Mouse (Mus musculus) cerebellum, adult 11 months (tissue): ENCODE data around the gene Golt1a.

ENCODE experiments used
- DNase-seq: peaks from one replicate; pipeline ENCODE4 v3.0.0; 2022

Gene Golt1a

DNA sequence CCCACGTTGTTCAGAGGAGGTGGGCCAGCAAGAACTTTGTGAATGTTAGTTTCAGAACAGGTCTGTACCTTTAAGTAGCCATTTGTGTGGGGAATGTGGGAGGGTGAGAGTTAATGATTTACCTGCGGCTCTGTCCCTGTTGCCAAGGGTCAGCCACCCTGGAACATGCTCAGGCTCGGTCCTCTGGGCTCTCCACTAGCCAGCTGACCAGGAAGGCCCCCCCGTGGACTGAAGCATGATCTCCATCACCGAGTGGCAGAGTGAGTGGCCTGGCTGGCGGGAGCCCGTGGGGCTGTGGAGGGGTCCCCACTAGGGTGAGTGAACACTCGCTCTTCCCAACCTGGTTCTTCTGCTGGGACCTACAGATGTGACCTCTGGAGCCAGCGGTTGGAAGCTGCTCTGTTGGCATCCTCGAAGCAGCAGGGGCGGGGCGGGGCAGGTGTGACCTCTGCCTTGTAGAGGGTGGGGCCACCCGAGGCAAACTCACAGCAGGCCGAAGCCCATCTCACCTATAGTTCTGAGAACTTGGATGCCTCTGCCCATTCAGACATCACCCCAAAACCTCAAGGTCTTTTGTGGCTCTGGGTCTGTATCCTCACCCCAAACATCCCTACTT is at the start of gene Golt1a:
Gene Golt1a, plus strand, starts transcription at position 149 of the 616 bp plus-strand sequence.
- no peak for DNase-seq

DNA sequence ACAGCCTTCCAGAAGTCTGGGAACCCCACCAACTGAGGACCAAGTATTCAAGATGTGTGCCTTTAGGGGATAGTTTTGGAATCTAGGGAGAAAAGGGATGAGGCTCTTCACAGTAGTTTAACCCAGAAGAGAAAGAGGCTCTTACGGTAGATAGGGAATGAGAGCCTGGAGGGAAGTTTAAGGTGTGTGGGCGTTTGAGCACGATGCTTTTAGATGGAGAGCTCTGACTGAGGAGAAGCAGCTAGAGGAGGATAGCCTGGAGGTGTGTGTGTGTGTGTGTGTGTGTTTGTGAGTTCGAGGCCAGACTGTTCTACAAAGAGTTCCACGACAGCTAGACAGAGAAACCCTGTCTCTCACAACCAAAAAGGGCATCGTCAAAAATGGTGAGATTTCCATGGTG is 47.0 kb upstream of the Golt1a start:
- no peak for DNase-seq

DNA sequence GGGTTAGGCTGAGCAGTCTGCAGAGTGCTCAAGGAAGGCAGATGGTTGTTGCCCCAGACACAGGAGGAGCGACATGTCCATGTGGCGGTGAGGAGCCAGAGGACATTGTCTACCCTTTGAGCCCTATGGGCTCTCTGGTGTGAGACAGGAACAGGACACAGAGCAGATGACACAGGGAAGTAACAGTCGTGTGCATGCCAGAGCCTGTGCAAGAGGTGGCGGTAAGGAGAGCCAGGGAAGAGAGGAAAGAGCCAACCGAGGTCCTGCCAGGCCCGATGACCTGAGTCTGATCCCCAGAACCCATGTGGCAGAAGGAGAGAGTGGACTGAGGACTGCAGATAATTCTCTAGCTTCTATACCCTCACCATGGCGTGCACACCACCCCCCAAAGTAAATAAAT is 46.5 kb upstream of the Golt1a start:
- no peak for DNase-seq

DNA sequence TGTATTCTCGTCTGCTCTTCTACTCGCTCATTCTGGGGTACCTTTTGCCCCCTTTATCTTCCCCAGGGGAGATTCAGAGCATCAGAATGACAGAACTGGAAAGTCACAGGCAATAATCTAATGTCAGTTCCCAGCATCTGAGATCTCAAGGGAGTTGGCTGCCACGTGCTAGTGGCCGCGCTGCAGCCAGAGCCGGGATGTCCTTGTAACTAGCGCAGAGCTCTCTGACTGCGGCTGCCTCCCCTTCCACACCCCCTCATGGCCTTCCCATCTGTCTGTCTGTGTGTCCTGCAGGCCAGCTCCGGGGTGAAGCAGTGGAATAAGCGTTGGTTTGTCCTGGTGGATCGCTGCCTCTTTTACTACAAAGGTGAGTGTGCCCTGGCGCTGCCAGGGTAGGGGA is 45.2 kb upstream of the Golt1a start:
- DNase-seq: no peak

DNA sequence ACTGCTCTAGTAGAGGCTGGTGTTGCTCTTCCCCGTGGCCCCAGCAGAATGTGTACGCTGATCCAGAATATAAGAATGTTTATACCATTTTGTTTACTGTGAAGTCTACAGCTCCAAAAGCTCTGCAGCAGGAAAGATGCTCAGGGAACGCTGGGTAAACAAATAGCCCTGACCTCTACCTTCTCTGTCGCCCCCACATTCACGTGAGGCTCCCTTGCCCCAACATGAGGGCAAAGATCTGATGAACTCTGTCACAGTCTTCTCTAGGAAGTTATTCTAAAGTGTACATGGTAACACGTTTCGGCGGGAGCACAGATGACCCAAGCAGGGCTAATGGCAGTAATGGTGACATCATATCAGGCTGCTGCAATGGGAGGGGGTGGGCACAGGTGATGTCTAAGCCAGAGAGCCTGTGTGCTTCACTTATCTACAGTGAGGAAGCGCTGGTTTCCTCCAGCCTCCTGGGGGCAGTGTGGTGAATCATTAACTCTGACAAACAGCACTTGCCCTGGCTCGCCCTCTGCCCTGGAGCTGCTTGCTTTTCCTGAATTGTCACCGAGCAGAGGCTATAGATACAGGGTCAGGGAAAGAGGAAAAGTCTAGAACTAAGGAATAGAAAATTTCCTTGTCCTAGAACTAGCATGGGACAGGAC is 44.4 kb upstream of the Golt1a start:
- DNase-seq: no peak

DNA sequence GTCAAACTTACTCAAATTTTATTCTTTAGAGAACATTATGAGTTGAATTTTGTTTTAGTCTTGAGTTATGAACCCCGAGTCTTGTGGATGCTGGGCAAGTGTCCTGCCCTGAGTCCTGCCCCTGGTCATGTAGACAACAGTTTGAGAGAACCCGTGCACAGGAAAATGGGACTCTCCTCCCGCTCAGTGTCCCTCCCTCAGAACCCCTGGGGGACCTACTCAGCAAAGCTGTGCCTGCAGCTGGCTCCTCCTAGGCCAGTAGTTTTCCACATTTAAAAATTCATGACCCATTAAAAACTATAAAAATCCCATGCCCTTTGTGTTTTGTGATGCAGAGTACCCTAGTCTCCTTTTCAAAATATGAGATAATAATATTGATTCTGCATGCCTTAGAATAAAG is 42.5 kb upstream of the Golt1a start:
- no peak for DNase-seq

DNA sequence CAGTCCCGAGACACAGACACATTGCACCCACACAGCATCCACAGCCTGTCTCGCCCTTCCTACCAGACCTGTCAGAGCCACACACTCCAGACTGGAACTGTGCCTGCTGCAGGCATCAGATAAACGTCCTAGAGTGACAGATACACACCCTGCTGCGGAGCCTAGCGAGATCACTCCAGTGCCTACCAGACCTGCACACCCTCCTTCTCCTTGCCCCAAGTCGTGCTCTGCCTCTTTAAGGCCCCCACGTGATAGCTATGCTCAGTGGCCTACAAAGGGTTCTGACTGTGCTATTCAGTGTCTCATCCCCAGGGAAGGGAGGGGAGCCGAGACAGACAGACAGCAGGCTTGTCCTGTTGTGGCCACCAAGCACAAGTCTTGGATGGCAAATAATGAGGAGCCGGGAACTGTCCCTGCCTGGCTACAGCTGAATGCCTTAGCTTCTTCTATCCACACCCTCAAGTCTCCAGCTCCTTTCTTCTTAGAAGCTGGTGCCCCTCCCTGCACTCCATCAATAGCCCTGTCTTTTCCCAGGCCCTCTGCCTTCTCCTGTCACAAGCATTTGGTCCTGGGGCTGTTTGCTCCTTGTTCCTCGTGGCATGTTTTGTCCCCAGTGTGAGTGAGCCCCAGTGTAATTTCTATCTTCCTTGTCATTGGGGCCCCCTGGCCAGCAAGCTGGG is 41.6 kb upstream of the Golt1a start:
- no peak for DNase-seq

DNA sequence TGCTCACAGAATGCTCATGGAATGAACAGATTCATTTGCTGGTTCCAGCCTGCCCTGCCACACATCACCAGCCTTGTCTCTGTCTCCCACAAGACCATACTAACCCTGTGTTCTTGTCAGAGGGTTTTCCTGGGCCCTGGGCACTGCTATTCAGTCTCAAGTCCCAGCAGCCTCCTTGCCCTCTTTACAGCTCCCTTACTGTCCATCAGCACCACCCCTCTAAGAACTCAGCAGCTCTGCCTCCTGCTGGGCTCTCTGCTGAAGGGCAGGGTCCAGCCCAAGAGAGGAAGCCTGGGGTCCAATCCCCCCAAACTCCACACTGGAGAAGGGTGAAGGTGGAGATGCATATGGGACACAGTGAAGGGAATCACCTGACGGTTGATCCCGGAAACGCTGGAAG is 41.1 kb upstream of the Golt1a start:
- DNase-seq: no peak

DNA sequence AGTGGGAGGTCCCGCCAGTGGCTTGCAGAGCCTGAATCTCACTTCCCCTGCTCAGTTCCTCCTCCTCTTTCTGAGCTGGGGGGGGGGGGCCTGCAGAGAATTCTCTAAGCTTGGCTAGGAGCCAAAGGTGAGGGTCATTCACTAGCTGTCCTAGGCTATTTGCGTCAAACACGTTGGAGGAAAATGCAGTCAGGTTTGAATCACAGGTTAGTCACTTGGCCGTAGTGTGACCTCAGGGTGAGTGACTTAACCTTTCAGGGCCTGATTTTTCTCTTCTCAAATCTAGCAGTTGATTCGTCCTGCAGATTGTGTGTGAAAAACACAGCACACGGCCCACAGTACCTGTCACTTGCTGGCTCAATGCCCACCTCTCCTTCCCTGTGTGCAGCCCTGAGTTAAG is 39.3 kb upstream of the Golt1a start:
- no peak for DNase-seq

DNA sequence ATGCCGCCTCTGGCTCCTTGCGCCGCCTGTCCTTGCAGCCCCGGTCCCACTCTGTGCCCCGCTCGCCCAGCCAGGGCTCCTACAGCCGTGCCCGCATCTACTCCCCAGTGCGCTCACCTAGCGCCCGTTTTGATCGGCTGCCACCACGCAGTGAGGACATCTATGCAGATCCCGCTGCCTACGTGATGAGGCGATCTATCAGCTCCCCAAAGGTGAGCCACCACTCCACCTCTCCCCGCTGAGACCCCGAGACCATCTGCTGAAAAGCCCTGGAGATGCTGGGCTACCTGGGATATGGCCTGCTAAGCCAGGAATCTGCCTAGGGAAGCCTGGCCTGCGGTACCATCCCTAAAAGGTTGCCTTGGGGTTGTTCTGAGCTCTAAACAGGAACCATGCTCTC is 35.4 kb upstream of the Golt1a start:
- no peak for DNase-seq

DNA sequence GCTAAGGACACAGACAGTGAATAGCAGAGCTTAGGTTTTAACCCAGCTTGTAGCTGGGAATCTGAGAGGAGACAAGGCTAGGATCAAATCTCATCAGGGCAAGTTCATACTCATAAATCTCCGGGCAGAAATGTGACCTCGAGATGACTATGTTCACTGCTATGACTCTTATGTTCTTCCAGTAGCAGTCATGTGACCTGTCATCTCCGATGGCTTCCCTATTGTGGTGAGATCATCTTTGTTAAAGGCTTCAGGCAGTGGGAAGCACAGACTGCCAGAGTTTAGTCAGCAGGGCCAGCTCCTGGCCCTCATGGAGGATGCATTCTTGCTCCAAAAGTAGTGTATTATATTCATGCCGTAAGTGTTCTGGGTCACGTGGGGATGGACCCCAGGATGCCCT is 32.6 kb upstream of the Golt1a start:
- DNase-seq: no peak

DNA sequence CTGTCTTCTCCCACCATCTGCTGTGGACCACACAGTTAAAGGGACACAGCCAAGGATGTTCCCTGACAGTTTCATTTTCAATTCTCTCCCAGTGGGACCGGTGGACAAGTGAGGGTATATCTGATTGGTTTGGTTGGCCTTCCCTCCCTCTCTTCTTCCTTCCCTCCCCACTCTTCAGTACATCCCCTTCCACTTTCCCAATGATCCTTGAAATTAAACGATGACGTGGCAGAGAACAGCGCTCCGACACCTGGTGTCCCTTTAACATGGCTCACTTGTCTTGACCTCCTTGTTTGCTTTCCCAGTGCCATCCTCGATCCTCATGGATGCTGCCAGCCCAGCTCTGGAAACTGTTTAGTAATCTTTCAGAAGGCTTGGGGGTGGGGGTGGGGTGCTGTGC is 31.1 kb upstream of the Golt1a start:
- no peak for DNase-seq

DNA sequence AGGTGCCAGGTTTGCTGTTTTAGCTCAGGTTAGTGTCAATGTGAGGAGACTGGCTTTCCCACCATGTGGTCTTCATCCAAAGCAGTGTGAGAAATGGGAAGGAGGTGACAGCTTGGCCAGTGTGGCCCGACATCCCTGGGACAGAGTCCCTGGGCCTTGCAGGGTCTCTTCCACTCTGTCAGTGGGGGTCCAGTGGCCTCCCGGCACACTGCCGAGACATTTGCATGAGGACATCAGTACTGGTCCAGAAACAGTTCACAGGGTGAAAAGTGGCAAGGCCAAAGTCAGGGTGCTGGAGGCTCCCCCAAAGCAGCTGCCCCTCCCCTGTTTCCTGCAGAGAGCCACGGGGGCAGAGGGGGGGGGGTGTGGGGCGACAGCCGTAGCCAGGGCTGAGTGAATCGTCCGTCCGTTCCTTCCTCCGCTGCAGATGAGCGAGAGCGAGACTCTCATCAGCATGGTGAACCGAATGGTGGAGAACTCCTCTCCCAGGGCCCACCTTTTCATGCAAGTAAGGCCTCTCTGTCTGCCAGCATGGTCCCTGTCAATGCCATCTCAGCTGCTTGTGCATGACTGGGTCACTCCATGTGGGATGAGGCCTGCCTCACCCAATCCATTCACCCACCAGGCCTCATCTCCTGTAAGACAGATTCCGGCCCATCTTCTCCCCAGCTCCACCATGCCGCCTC is 30.5 kb upstream of the Golt1a start:
- DNase-seq: no peak

DNA sequence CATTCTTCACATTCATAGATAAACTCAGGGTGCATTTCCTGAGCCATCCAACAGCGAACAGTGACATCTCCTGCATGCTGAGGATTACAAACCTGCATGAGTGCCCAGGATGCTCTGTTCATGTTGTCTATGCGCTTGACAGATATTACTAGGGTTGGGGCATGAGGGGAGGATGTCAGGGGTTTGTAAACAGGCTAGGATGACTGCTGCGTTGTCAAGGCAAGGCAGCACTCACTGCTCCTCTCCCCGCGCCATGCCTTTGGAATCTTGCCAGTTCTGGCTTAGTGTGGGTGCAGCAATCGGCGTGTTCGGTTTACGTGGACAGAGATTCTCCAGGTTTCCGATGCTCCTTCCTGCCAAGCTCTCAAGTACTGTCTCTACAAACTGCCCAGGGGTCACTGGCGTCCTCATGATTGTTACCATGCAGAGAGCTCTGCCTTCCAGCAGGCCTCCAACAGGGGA is 29.9 kb upstream of the Golt1a start:
- no peak for DNase-seq

DNA sequence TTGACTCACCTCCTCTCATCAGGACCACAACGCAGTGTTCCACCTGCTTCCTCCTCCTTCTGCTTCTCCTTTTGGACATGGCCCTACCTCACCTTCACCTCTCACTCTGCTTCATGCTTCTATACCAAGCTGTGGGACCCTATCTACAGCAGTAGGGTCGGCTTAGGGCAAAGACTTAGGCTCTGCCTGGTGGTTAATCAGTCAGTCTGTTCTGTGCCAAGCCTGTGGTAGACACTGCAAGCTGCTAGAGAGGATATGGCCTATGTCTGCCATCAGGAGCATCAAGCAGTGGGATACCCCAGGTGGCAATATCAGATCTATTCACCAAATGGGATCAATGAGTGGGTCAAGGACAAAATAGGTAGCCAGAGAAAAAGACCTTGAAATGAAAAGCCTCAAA is 29.1 kb upstream of the Golt1a start:
- no peak for DNase-seq

DNA sequence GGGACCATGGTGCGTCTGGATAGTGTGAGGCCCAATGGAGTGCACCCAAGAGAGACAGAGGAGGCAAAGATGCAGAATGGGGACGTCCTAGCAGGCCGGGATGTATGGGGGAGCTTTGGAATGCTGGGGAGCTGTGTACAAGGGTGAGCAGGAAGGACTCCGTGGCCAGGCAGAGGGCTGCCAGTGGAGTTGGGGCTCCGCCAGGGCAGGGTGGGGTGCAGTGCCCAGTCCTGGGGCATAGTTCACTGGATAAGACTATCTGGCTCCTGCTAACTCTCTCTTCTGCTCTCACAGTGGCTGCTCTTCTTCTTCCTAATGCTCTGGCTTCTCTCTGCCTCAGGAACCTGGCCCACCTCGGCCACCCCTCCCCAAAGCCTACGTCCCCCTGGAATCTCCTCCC is 23.7 kb upstream of the Golt1a start:
- no peak for DNase-seq

DNA sequence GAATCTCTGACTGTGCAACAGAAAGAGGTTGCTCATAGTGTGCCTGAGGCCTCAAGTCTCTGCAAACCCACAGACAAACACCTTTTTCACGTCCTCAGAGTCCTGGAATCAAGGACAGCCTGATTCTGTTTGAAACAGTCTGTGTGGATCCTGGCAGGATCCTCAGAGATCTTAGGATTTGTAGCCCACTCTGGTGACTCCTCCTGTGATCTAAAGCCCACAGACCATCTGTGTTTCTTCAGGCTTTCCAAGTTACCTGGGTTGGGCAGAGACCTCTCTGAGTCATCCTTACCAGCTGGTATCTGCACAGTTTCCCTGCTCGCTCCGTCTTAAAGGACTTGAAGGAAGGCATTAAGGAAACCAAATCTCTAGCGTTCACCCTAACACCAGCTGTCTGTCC is 22.5 kb upstream of the Golt1a start:
- DNase-seq: no peak

DNA sequence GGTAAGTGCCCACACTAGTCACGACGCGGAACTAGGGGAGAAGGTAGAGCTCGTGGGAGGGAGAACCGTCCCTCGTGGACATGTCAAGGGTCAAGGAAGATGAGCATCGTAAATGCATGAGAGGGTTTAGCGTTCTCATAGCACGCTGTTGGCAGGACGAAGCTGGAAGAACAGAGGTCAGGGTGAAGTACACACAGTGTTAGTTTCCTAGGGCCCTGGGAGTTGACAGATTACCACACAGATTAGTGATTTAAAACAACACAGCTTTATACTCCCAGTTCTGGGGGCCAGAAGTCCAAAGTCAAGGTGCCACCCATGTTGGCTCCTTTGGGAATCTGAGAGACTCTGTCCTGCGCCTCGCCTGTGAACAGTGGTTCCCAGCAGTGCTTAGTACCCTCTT is 21.7 kb upstream of the Golt1a start:
- no peak for DNase-seq

DNA sequence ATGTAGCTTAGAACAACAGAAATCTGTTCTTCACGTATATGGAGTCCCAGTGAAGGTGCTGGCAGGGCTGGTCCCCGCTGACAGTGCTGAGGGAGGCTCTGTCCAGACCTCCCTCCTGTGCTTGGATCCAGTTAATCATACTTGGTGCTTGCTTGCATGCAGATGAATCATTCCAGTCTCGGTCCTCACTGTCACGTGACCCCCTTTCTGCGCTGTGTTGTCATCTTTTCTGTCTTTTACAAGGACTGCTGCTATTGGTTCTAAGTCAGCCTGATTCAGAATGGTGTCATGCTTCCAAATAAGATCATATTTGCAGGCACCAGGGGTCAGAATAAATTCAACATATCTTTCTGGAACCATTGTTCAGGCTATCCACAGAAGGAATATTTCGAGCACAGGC is 17.7 kb upstream of the Golt1a start:
- DNase-seq: no peak

DNA sequence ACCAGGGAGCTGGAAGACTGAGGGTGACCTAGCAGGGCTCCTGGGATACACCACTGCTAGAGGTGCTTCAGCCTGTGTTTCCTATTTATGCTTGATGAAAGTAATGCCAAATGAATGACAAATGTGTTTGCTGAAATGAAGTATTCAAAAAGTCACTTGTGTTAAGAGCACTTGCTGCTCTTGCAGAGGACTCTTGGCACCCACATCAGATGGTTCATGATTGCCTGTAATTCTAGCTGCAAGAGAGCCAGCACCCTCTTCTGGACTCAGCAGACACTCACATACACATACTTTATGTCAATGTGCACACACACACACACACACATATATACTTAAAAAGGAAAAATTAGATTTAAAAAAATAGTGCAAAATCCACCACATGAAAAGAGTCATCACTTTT is 17.0 kb upstream of the Golt1a start:
- no peak for DNase-seq

DNA sequence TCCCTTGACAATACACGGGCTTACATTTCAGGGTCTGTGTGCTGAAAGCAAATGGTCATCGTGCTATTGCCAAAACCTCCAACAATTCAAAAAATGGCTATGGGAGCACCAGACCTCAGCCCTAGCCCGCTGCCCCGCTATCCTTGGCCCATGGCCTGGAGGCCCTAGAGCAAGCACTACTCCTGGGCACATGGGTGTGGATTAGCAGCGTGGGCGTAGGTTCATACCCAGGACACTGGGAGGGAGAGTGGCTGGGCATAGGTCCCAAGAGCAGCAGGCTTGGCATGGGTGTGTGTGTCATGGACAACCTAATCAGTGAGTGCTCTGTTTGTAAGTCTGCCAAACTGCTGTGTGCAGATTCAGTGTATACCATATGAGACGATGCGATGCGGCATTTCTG is 13.2 kb upstream of the Golt1a start:
- DNase-seq: peak; percentile 44

DNA sequence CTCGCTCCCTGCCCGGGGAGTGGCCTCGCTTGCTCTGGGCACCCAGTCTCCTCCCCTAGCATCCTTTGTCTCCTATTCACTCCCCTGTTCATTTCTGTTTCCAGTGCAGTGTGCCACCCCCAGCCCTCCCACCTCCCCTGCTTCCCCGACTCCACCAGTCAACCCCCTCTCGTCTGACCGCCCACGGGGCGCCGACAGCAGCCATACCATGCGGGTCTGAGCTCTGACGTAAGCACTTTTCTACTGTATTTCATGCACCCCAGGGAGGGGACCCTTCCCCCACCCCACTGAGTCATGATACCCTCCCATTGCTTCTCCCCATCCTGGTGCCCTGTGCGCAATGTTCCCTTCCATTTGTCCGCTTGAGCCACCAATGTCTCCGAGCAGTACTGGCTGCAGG is 10.8 kb upstream of the Golt1a start:
- no peak for DNase-seq

DNA sequence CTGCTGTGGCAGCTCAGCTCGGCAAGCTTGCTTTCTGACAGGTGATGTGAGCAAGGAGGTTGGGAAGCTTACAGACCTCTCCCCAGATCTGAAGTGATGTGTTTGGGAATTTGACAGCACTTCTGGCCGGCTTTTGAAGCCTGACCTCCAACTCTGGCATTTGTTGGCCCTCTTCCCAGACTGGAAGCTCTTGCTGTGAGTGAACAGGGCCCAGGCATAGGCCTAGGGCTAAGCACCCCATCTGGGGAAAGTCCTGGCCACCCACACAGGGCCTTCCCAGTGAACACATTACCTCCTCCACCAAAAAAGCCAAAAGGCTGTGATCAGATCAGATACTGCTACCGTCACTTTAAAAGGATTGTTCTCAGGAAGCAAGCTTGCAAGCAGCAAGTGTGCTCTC is 7.1 kb upstream of the Golt1a start:
- DNase-seq: peak; percentile 20

DNA sequence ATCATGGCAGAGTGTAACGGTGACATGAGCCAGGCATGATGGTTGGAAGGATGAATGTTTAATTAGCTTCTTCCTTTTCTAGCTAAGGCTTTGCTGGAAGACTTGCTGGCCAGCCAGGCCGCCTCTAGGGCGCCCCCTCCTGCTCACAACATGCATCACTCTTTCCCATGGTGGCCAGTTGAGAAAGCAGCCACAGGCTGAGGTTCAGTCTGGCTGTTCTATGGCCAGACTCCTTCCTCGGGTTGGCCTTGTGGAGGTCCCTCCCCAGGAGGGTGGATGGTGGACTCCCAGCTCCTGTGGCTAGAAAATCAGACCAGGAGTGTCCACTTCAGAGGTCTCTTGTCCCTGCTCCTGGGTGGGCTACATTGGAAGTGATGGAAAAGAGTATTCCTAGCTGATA is 2.8 kb upstream of the Golt1a start:
- peak; percentile 71 for DNase-seq
